Mouse (Mus musculus): ENCODE data around the gene Xylt2. TPM values are rescaled to one million over a fixed set of nuclear protein-coding genes. Genes with fewer than 3 reads are reported as not detected.
"Not testable (repeated sequence)": the region's sequence is repeated elsewhere in the genome, so short reads cannot be mapped to it uniquely, and the experiment has no call there.

Xylt2 gene
- total RNA-seq, 2 experiments from 2014 or later, result 3.2 to 4.5 TPM

GRCm38 (mm10) chr11:94680639-94681038, 3.3 kb upstream of the Xylt2 start:
- intact Hi-C loops (cut with DNase I), result no loop called here
- DNase-seq, result no peak

- no peak for DNase-seq
- intact Hi-C loops (cut with DNase I), result no loop called here
Observed at GRCm38 (mm10) chr11:94677607-94678145, 361 bp upstream of the Xylt2 start.

GRCm38 (mm10) chr11:94676308-94676707, 1.0 kb downstream of the Xylt2 start:
- intact Hi-C loops (cut with DNase I), result no loop called here
- DNase-seq, result no peak

- no peak for DNase-seq
- intact Hi-C loops (cut with DNase I), result no loop called here
Observed at GRCm38 (mm10) chr11:94675446-94675845, 1.9 kb downstream of the Xylt2 start.

GRCm38 (mm10) chr11:94674984-94675383, 2.3 kb downstream of the Xylt2 start:
- intact Hi-C loops (cut with DNase I), result no loop called here
- DNase-seq, result no peak

GRCm38 (mm10) chr11:94665281-94665680, 12.0 kb downstream of the Xylt2 start:
- intact Hi-C loops (cut with DNase I), result no loop called here

GRCm38 (mm10) chr11:94661344-94661743, 16.0 kb downstream of the Xylt2 start:
- no peak for DNase-seq
- intact Hi-C loops (cut with DNase I), result no loop called here

More at GRCm38 (mm10) chr11:94665281-94665680, 12.0 kb downstream of the Xylt2 start:
- no peak for DNase-seq

- peak; percentile 76 to 88 for DNase-seq
- intact Hi-C loops (cut with DNase I), result no loop called here
Observed at GRCm38 (mm10) chr11:94653663-94654436, 23.5 kb downstream of the Xylt2 start, which contains the start of the genes Mrpl27 and Eme1. Mrpl27 (plus strand) TSS chr11:94653767. Eme1 (minus strand) TSS chr11:94653964.

- DNase-seq, result no peak
- intact Hi-C loops (cut with DNase I), result no loop called here
Observed at GRCm38 (mm10) chr11:94652973-94653372, 24.3 kb downstream of the Xylt2 start.

GRCm38 (mm10) chr11:94651241-94651640, 26.1 kb downstream of the Xylt2 start:
- DNase-seq; intact Hi-C loops (cut with DNase I): not testable (repeated sequence)

GRCm38 (mm10) chr11:94646457-94646856, 30.9 kb downstream of the Xylt2 start:
- intact Hi-C loops (cut with DNase I), result no loop called here
- DNase-seq, result no peak

- DNase-seq, result no peak
- intact Hi-C loops (cut with DNase I), result no loop called here
Observed at GRCm38 (mm10) chr11:94644461-94645219, 32.7 kb downstream of the Xylt2 start.

- intact Hi-C loops (cut with DNase I), result loop anchor here (5.0 kb wide), 1 partner anchor 78 kb away; no protein-coding TSS in a partner anchor
Observed at GRCm38 (mm10) chr11:94634431-94634830, 42.9 kb downstream of the Xylt2 start.

GRCm38 (mm10) chr11:94632988-94633387, 44.3 kb downstream of the Xylt2 start:
- intact Hi-C loops (cut with DNase I), result loop anchor here (5.0 kb wide), 1 partner anchor 79 kb away; no protein-coding TSS in a partner anchor
- no peak for DNase-seq

More at GRCm38 (mm10) chr11:94634431-94634830, 42.9 kb downstream of the Xylt2 start:
- no peak for DNase-seq

- no peak for DNase-seq
- intact Hi-C loops (cut with DNase I), result loop anchor here (5.0 kb wide), 1 partner anchor 80 kb away; no protein-coding TSS in a partner anchor
Observed at GRCm38 (mm10) chr11:94631969-94632368, 45.3 kb downstream of the Xylt2 start.

- intact Hi-C loops (cut with DNase I), result loop anchor here (5.0 kb wide), 1 partner anchor 82 kb away; no protein-coding TSS in a partner anchor
- peak; percentile 35 to 49 for DNase-seq
Observed at GRCm38 (mm10) chr11:94630199-94631011, 46.9 kb downstream of the Xylt2 start.

- DNase-seq, result no peak
- intact Hi-C loops (cut with DNase I), result loop anchor here (5.0 kb wide), 1 partner anchor 82 kb away; no protein-coding TSS in a partner anchor
Observed at GRCm38 (mm10) chr11:94629884-94630198, 47.5 kb downstream of the Xylt2 start.

GRCm38 (mm10) chr11:94629199-94629883, 48.0 kb downstream of the Xylt2 start, which contains the start of gene Lrrc59:
Lrrc59 (plus strand) TSS chr11:94629767.
- intact Hi-C loops (cut with DNase I), result no loop called here
- peak; percentile 92 to 95 for DNase-seq

GRCm38 (mm10) chr11:94622162-94622561, 55.2 kb downstream of the Xylt2 start:
- intact Hi-C loops (cut with DNase I), result no loop called here
- no peak for DNase-seq
